Mouse (Mus musculus) heart, embryonic 15.5 days (tissue): Measurements from ENCODE around the gene Mta1. TPM values are rescaled to one million over a fixed set of nuclear protein-coding genes. Genes with fewer than 3 reads are reported as not detected.

ENCODE experiments used
- ATAC-seq: fragments of 200-750 bp; cut with Nextera tagmentation; replicated peaks from 2 replicates; pipeline ENCODE4 v1.8.0; 2017; ENCODE audit warnings: low read depth, moderate TSS enrichment; ENCODE audit not compliant: insufficient number of reproducible peaks, insufficient read depth, low FRiP score
- H3K27ac ChIP-seq: fragments of 300-500 bp; sonication (generic); 2 replicates; pipeline ENCODE4 v1.5.1; 2015; ENCODE audit warnings: mild to moderate bottlenecking, inconsistent platforms
- H3K27me3 ChIP-seq: fragments of 300-500 bp; sonication (generic); 2 replicates; pipeline ENCODE4 v1.6.1; 2015; ENCODE audit warnings: inconsistent platforms
- H3K36me3 ChIP-seq: fragments of 300-500 bp; sonication (generic); 2 replicates; pipeline ENCODE4 v1.6.1; 2015; ENCODE audit warnings: mild to moderate bottlenecking, inconsistent platforms
- H3K4me1 ChIP-seq: fragments of 300-500 bp; sonication (generic); replicated peaks from 2 replicates; pipeline ENCODE4 v1.6.1; 2015; ENCODE audit warnings: inconsistent platforms
- H3K4me2 ChIP-seq: fragments of 300-500 bp; sonication (generic); 2 replicates; pipeline ENCODE4 v1.6.1; 2015; ENCODE audit warnings: inconsistent platforms, mild to moderate bottlenecking, moderate library complexity
- H3K4me3 ChIP-seq: fragments of 300-500 bp; sonication (generic); 2 replicates; pipeline ENCODE4 v1.5.1; 2015; ENCODE audit warnings: mild to moderate bottlenecking, inconsistent platforms
- H3K9ac ChIP-seq: fragments of 300-500 bp; sonication (generic); 2 replicates; pipeline ENCODE4 v1.6.1; 2015; ENCODE audit warnings: mild to moderate bottlenecking, inconsistent platforms
- H3K9me3 ChIP-seq: fragments of 300-500 bp; sonication (generic); replicated peaks from 2 replicates; pipeline ENCODE4 v1.6.1; 2016; ENCODE audit warnings: inconsistent platforms
- WGBS: fragments of 180-500 bp; shearing (Covaris S2); methylation state at CpG from one replicate; pipeline ENCODE4 v1.1.7; 2015; ENCODE audit warnings: mixed read lengths; 5-methylcytosine and 5-hydroxymethylcytosine counted together
- polyA plus RNA-seq: library from polyadenylated mRNA; unstranded; fragments of >200 nt; fragmentation: Nextera tagmentation; extraction: Ambion mirVana; gene quantifications from 2 replicates; pipeline ENCODE4 v1.2.1, GENCODE M21; 2015

The Mta1 gene
- polyA plus RNA-seq, 1 experiment from 2014 or later: 11.3 TPM

GRCm38 (mm10) chr12:113071321-113071720, 26.8 kb upstream of the Mta1 start:
- H3K4me3 ChIP-seq: no peak overlapping the region
- no peak for ATAC-seq
- no peaks in the 10 kb centered on the region for H3K27me3 ChIP-seq
- peaks cover 20% of the 10 kb centered on the region for H3K4me1 ChIP-seq
- H3K4me2 ChIP-seq: no peak overlapping the region
- H3K27ac ChIP-seq: no peak overlapping the region
- H3K9me3 ChIP-seq: no peaks in the 10 kb centered on the region
- peaks cover 18% of the 10 kb centered on the region for H3K36me3 ChIP-seq
- no peak overlapping the region for H3K9ac ChIP-seq
- 90% methylated on average over 6 of the region's 6 CpGs for WGBS

GRCm38 (mm10) chr12:113071827-113072226, 26.3 kb upstream of the Mta1 start:
- Histone ChIP-seq H3K36me3 (peaks cover 18% of the 10 kb centered on the region), H3K4me3 (no peak overlapping the region), H3K27ac (no peak overlapping the region), H3K9me3 (no peaks in the 10 kb centered on the region), H3K4me2 (no peak overlapping the region), H3K9ac (no peak overlapping the region), H3K4me1 (peaks cover 20% of the 10 kb centered on the region), H3K27me3 (no peaks in the 10 kb centered on the region)
- ATAC-seq: no peak
- 74% methylated on average over 6 of the region's 6 CpGs for WGBS

- no peaks in the 10 kb centered on the region for H3K9me3 ChIP-seq
- WGBS: 9% methylated on average over 15 of the region's 15 CpGs
- H3K4me3 ChIP-seq: peak overlapping the region; percentile 48
- peaks cover 18% of the 10 kb centered on the region for H3K36me3 ChIP-seq
- H3K4me1 ChIP-seq: peaks cover 20% of the 10 kb centered on the region
- peak overlapping the region; percentile 91 for H3K27ac ChIP-seq
- peak overlapping the region; percentile 79 for H3K4me2 ChIP-seq
- H3K9ac ChIP-seq: peak overlapping the region; percentile 52
- H3K27me3 ChIP-seq: no peaks in the 10 kb centered on the region
- 0 out of 2 replicates have a peak, but pooled peaks have one; percentile 16 for ATAC-seq
These were observed 24.4 kb upstream of the Mta1 start for GRCm38 (mm10) chr12:113073420-113074328.

GRCm38 (mm10) chr12:113074329-113075062, 23.6 kb upstream of the Mta1 start, which contains the start of gene Tex22:
Tex22 (plus strand) TSS chr12:113074502.
- ATAC-seq: peak; percentile 91
- peak within 1 kb of the TSS; percentile 48 for H3K4me3 ChIP-seq
- H3K36me3 ChIP-seq: peaks cover 14% of the 10 kb centered on the region
- peak within 1 kb of the TSS; percentile 79 for H3K4me2 ChIP-seq
- H3K4me1 ChIP-seq: peaks cover 20% of the 10 kb centered on the region
- 3% methylated on average over 32 of the region's 32 CpGs for WGBS
- H3K27ac ChIP-seq: peak within 1 kb of the TSS; percentile 91
- peak within 1 kb of the TSS; percentile 52 for H3K9ac ChIP-seq
- H3K27me3 ChIP-seq: no peaks in the 10 kb centered on the region
- H3K9me3 ChIP-seq: no peaks in the 10 kb centered on the region

GRCm38 (mm10) chr12:113075063-113075454, 23.0 kb upstream of the Mta1 start:
- Histone ChIP-seq H3K4me2 (peak overlapping the region; percentile 79), H3K9me3 (no peaks in the 10 kb centered on the region), H3K36me3 (peaks cover 14% of the 10 kb centered on the region), H3K4me3 (peak overlapping the region; percentile 48), H3K4me1 (peaks cover 20% of the 10 kb centered on the region), H3K9ac (peak overlapping the region; percentile 52), H3K27ac (peak overlapping the region; percentile 91), H3K27me3 (no peaks in the 10 kb centered on the region)
- WGBS: 4% methylated on average over 10 of the region's 10 CpGs
- peak; percentile 60 for ATAC-seq

- 51% methylated on average over 6 of the region's 6 CpGs for WGBS
- H3K27ac ChIP-seq: no peak overlapping the region
- peak overlapping the region; percentile 79 for H3K4me2 ChIP-seq
- H3K4me3 ChIP-seq: 0 out of 2 replicates have a peak overlapping the region, but pooled peaks have one; percentile 48
- H3K36me3 ChIP-seq: peaks cover 14% of the 10 kb centered on the region
- peaks cover 20% of the 10 kb centered on the region for H3K4me1 ChIP-seq
- no peaks in the 10 kb centered on the region for H3K9me3 ChIP-seq
- H3K27me3 ChIP-seq: no peaks in the 10 kb centered on the region
- ATAC-seq: no peak
- H3K9ac ChIP-seq: 0 out of 2 replicates have a peak overlapping the region, but pooled peaks have one; percentile 52
These were observed 22.6 kb upstream of the Mta1 start for GRCm38 (mm10) chr12:113075486-113075885.

GRCm38 (mm10) chr12:113087276-113087675, 10.8 kb upstream of the Mta1 start:
- no peak overlapping the region for H3K4me3 ChIP-seq
- H3K36me3 ChIP-seq: no peaks in the 10 kb centered on the region
- H3K9ac ChIP-seq: no peak overlapping the region
- ATAC-seq: no peak
- peaks cover 2% of the 10 kb centered on the region; the same call in 1 of the 2 replicates for H3K27me3 ChIP-seq
- H3K4me2 ChIP-seq: no peak overlapping the region
- no peaks in the 10 kb centered on the region for H3K4me1 ChIP-seq
- no peak overlapping the region for H3K27ac ChIP-seq
- no peaks in the 10 kb centered on the region for H3K9me3 ChIP-seq
- WGBS: 68% methylated on average over 2 of the region's 3 CpGs

- WGBS: 50% methylated on average over 4 of the region's 4 CpGs
- ATAC-seq: no peak
- Histone ChIP-seq H3K4me3 (no peak overlapping the region), H3K27me3 (peaks cover 2% of the 10 kb centered on the region; the same call in 1 of the 2 replicates), H3K9ac (no peak overlapping the region), H3K27ac (no peak overlapping the region), H3K36me3 (no peaks in the 10 kb centered on the region), H3K4me2 (no peak overlapping the region), H3K9me3 (no peaks in the 10 kb centered on the region), H3K4me1 (no peaks in the 10 kb centered on the region)
These were observed 10.1 kb upstream of the Mta1 start for GRCm38 (mm10) chr12:113088026-113088425.

- no peaks in the 10 kb centered on the region for H3K36me3 ChIP-seq
- H3K9ac ChIP-seq: no peak overlapping the region
- H3K4me2 ChIP-seq: no peak overlapping the region
- H3K4me3 ChIP-seq: no peak overlapping the region
- H3K27ac ChIP-seq: no peak overlapping the region
- H3K9me3 ChIP-seq: no peaks in the 10 kb centered on the region
- peaks cover 2% of the 10 kb centered on the region; the same call in 1 of the 2 replicates for H3K27me3 ChIP-seq
- 80% methylated on average over 6 of the region's 6 CpGs for WGBS
- H3K4me1 ChIP-seq: no peaks in the 10 kb centered on the region
- no peak for ATAC-seq
These were observed 9.0 kb upstream of the Mta1 start for GRCm38 (mm10) chr12:113089107-113089506.

- ATAC-seq: no peak; the same call in 1 of the 2 replicates
These were observed 8.0 kb upstream of the Mta1 start for GRCm38 (mm10) chr12:113090053-113090452.

GRCm38 (mm10) chr12:113097040-113097439, 1.0 kb upstream of the Mta1 start:
- no peak overlapping the region for H3K27ac ChIP-seq
- peak overlapping the region; percentile 99; the same call in 1 of the 2 replicates for H3K4me3 ChIP-seq
- H3K9ac ChIP-seq: peak overlapping the region; percentile 98
- H3K4me1 ChIP-seq: peaks cover 41% of the 10 kb centered on the region
- H3K4me2 ChIP-seq: peak overlapping the region; percentile 97
- no peaks in the 10 kb centered on the region for H3K9me3 ChIP-seq
- no peaks in the 10 kb centered on the region for H3K36me3 ChIP-seq
- 81% methylated on average over 5 of the region's 5 CpGs for WGBS
- no peak for ATAC-seq
- H3K27me3 ChIP-seq: 0 out of 2 replicates have a peak, but pooled peaks cover 3% of the 10 kb centered on the region

More at GRCm38 (mm10) chr12:113090053-113090452, 8.0 kb upstream of the Mta1 start:
- Histone ChIP-seq H3K4me3 (no peak overlapping the region), H3K4me2 (no peak overlapping the region), H3K9ac (no peak overlapping the region), H3K4me1 (no peaks in the 10 kb centered on the region), H3K27me3 (0 out of 2 replicates have a peak, but pooled peaks cover 2% of the 10 kb centered on the region), H3K27ac (no peak overlapping the region), H3K9me3 (no peaks in the 10 kb centered on the region), H3K36me3 (no peaks in the 10 kb centered on the region)
- WGBS: 80% methylated on average over 17 of the region's 17 CpGs
